Mouse (Mus musculus): Measurements from ENCODE around the gene Casp8. TPM values are rescaled to one million over a fixed set of nuclear protein-coding genes. Genes with fewer than 3 reads are reported as not detected.
A peak's percentile ranks its signal among the peaks of the same experiment; 100 is the strongest.
"Not testable (repeated sequence)": the region's sequence is repeated elsewhere in the genome, so short reads cannot be mapped to it uniquely, and the experiment has no call there.

Casp8 gene
- polyA plus RNA-seq, 1 experiment from 2014 or later, result 5.3 TPM

GRCm38 (mm10) chr1:58773905-58774304 lies 21.3 kb upstream of the Casp8 start:
- WGBS, result 65% methylated on average over 2 of the region's 2 CpGs
- ATAC-seq (replicated peaks), result no peak
- no peaks in the 10 kb centered on the region for H3K36me3 ChIP-seq (replicated peaks)

DNA sequence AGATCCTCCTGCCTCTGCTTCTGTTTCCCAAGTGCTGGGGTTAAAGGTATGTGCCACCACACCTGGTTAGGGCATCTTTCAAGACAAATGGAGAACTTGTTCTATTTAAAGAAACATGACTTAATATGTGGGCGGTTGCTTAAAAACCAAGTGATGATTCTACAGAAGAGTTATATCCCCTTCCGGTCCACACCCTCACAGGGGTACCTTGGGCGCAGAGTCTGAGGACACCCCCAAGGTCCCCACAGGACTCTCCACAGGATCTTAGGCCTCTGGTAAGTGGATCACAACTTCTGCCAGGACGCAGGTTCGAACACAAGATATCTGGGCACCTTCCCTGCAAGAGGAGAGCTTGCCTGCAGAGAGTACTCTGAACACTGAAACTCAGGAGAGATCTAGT lies 19.8 kb upstream of the Casp8 start:
- H3K4me2 ChIP-seq, result no peak overlapping the region
- WGBS, result 97% methylated on average over 5 of the region's 5 CpGs

More at GRCm38 (mm10) chr1:58773905-58774304, 21.3 kb upstream of the Casp8 start:
- no peak overlapping the region for H3K9ac ChIP-seq
- H3K4me3 ChIP-seq, result no peak overlapping the region
- H3K4me1 ChIP-seq, result no peaks in the 10 kb centered on the region
- no peak overlapping the region for H3K27ac ChIP-seq
- no peaks in the 10 kb centered on the region for H3K9me3 ChIP-seq
- H3K27me3 ChIP-seq (replicated peaks), result no peaks in the 10 kb centered on the region
- H3K4me2 ChIP-seq, result no peak overlapping the region

DNA sequence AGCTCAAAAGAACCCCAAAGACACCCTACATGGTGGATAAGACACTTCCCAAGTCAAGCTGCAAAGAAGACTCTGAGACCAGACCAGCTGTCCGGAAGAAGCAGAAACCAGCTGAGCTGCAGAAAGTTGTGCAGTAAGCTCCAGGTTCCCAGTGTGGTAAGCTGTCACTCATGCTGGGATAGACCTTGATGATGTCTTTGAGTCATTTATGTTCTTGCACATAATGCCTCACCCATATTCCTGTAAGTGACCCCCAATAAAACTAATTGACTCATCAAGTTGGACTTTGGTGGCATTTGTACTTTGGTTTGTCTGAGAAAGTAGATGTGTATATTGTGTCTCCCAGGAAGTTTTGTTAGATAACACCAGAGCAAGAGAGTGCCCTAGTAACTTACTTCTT lies 17.6 kb upstream of the Casp8 start:
- ATAC-seq (replicated peaks), result no peak

More for the DNA sequence above, 19.8 kb upstream of the Casp8 start:
- no peak overlapping the region for H3K9ac ChIP-seq
- no peak overlapping the region for H3K27ac ChIP-seq
- H3K36me3 ChIP-seq (replicated peaks), result no peaks in the 10 kb centered on the region
- no peak for ATAC-seq (replicated peaks)
- no peaks in the 10 kb centered on the region for H3K4me1 ChIP-seq
- no peaks in the 10 kb centered on the region for H3K9me3 ChIP-seq
- no peaks in the 10 kb centered on the region for H3K27me3 ChIP-seq (replicated peaks)
- no peak overlapping the region for H3K4me3 ChIP-seq

GRCm38 (mm10) chr1:58778226-58778625 lies 16.9 kb upstream of the Casp8 start:
- ATAC-seq (replicated peaks), result no peak
- no peaks in the 10 kb centered on the region for H3K27me3 ChIP-seq (replicated peaks)
- H3K36me3 ChIP-seq (replicated peaks), result no peaks in the 10 kb centered on the region
- H3K9ac ChIP-seq, result no peak overlapping the region
- H3K9me3 ChIP-seq, result no peaks in the 10 kb centered on the region
- no peak overlapping the region for H3K4me2 ChIP-seq
- H3K4me3 ChIP-seq, result no peak overlapping the region
- 18% methylated on average over 1 of the region's 1 CpGs for WGBS
- H3K27ac ChIP-seq, result no peak overlapping the region
- no peaks in the 10 kb centered on the region for H3K4me1 ChIP-seq

More for the DNA sequence above, 17.6 kb upstream of the Casp8 start:
- H3K27me3 ChIP-seq (replicated peaks), result no peaks in the 10 kb centered on the region
- no peak overlapping the region for H3K27ac ChIP-seq
- H3K4me1 ChIP-seq, result no peaks in the 10 kb centered on the region
- H3K36me3 ChIP-seq (replicated peaks), result no peaks in the 10 kb centered on the region
- H3K4me2 ChIP-seq, result no peak overlapping the region
- H3K9ac ChIP-seq, result no peak overlapping the region
- 91% methylated on average over 1 of the region's 1 CpGs for WGBS
- no peak overlapping the region for H3K4me3 ChIP-seq
- H3K9me3 ChIP-seq, result no peaks in the 10 kb centered on the region

DNA sequence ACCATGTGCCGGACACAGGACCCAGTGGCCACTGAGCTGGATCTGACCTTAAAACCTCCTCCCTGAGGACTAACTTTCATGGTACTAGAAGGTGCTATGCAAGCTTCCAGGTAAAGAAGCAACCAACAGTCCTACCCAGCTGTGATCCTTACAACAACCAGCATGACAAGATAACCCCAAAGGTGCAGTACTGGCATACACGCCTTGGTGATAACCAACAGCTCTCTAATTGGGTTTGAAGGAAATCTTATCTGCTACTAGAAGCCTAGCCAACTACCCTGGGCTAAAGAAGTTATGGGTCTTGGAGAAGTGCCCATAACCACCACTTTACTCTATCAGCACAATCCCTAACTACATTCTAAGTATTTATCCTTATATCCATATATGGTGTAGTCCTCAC lies 8.9 kb upstream of the Casp8 start:
- H3K27me3 ChIP-seq (replicated peaks), result no peaks in the 10 kb centered on the region
- no peak overlapping the region for H3K4me3 ChIP-seq
- no peaks in the 10 kb centered on the region for H3K36me3 ChIP-seq (replicated peaks)
- H3K27ac ChIP-seq, result no peak overlapping the region
- no peak overlapping the region for H3K9ac ChIP-seq
- no peak for ATAC-seq (replicated peaks)
- H3K9me3 ChIP-seq, result no peaks in the 10 kb centered on the region
- WGBS, result 95% methylated on average over 2 of the region's 2 CpGs
- no peak overlapping the region for H3K4me2 ChIP-seq
- H3K4me1 ChIP-seq, result no peaks in the 10 kb centered on the region

GRCm38 (mm10) chr1:58788410-58788809 lies 6.8 kb upstream of the Casp8 start:
- Histone ChIP-seq H3K9me3 (no peaks in the 10 kb centered on the region), H3K27me3 (replicated peaks) (no peaks in the 10 kb centered on the region), H3K4me1 (no peaks in the 10 kb centered on the region), H3K27ac (no peak overlapping the region), H3K4me2 (no peak overlapping the region), H3K36me3 (replicated peaks) (no peaks in the 10 kb centered on the region), H3K9ac (no peak overlapping the region), H3K4me3 (no peak overlapping the region)
- WGBS, result 97% methylated on average over 4 of the region's 4 CpGs
- ATAC-seq (replicated peaks), result no peak

DNA sequence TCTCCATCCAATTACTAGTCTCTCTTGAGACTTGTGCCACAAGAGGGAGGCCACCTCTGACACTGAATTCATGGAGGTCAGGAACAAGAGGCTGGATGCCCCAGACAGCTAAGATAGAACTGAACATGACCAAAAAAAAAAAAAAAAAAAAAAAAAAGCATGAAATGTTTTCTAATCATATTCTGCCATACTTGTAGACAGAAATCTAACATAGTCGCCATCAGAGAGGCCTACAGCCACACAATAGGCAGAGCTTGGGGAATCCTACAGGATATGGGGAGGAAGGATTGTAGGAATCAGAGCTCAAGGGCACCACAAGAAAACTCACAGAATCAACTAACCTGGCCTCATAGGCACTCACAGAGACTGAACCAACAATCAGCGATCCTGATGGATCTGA lies 469 bp upstream of the Casp8 start:
- Histone ChIP-seq H3K4me1 (peaks cover 7% of the 10 kb centered on the region), H3K27me3 (replicated peaks) (no peaks in the 10 kb centered on the region), H3K4me3 (no peak overlapping the region), H3K4me2 (no peak overlapping the region), H3K27ac (no peak overlapping the region), H3K36me3 (replicated peaks) (no peaks in the 10 kb centered on the region), H3K9me3 (no peaks in the 10 kb centered on the region), H3K9ac (no peak overlapping the region)
- 52% methylated on average over 2 of the region's 2 CpGs for WGBS
- no peak for ATAC-seq (replicated peaks)

DNA sequence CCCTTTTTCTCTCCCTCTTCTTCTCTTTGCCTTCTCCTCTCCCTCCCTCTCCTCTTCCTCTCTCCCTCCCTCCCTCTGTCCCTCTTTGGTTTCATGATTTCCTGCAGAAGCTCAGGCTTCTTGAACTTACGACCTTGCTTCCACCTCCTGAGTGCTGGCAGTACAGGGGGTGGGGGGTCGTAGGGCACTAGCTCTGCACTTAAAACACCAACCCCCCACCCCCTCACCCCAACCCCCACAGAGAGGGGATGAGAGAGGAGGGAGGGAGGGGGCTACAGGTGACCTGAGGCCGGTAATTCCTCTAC lies 837 bp downstream of the Casp8 start:
- no peak for ATAC-seq (replicated peaks)
- WGBS, result 4% methylated on average over 3 of the region's 3 CpGs
- Histone ChIP-seq H3K9me3 (no peaks in the 10 kb centered on the region), H3K27me3 (replicated peaks) (no peaks in the 10 kb centered on the region), H3K4me1 (peaks cover 7% of the 10 kb centered on the region), H3K4me3 (peak overlapping the region; percentile 35), H3K36me3 (replicated peaks) (no peaks in the 10 kb centered on the region), H3K9ac (peak overlapping the region; percentile 2; the same call in 1 of the 2 replicates), H3K4me2 (peak overlapping the region; percentile 73), H3K27ac (no peak overlapping the region)

DNA sequence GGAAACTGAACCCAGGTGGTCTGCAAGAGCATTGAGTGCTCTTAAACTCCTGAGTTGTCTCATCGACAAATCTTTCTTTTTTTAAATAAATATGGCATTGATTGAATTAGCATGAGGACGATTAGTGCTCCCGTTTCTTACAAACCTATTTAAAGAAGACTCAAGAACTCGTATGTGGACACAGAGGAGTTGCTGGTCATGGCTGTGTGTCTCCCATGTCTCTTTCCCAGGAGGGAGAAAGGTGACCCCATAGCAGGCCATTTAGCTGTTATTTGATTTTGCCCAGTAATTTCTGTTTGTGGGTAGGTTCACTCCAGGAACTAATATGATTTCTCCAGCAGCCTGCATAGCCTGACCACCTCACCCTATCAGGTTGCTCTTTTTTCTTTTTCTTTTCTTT lies 1.7 kb downstream of the Casp8 start:
- Histone ChIP-seq H3K4me3 (no peak overlapping the region), H3K4me1 (peaks cover 7% of the 10 kb centered on the region), H3K27ac (no peak overlapping the region), H3K27me3 (replicated peaks) (no peaks in the 10 kb centered on the region), H3K36me3 (replicated peaks) (no peaks in the 10 kb centered on the region), H3K4me2 (no peak overlapping the region), H3K9ac (no peak overlapping the region), H3K9me3 (no peaks in the 10 kb centered on the region)
- WGBS, result 76% methylated on average over 4 of the region's 4 CpGs
- no peak for ATAC-seq (replicated peaks)

DNA sequence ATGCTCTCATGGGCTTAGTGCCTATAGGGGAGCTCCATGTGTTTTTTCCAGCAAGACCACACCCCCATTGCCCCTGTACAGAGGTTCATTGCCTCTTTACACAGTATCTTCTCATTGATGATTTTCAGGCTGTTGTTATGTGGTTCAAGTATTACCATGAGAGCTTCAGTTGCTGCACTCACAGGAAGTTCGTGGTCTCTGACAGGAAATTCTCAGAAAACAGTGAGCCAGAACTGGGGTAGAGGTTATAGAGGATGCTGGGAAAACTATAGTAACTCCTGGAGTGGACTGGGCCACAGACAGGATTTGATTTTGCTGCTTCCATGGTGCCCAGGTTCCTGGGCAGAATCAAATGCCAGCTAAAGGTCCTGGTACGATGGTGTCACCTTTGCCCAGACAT lies 2.2 kb downstream of the Casp8 start:
- Histone ChIP-seq H3K9ac (no peak overlapping the region), H3K4me2 (no peak overlapping the region), H3K36me3 (replicated peaks) (no peaks in the 10 kb centered on the region), H3K27me3 (replicated peaks) (no peaks in the 10 kb centered on the region), H3K4me3 (no peak overlapping the region), H3K9me3 (no peaks in the 10 kb centered on the region), H3K27ac (no peak overlapping the region), H3K4me1 (peaks cover 7% of the 10 kb centered on the region)
- ATAC-seq (replicated peaks), result no peak
- 77% methylated on average over 2 of the region's 2 CpGs for WGBS

GRCm38 (mm10) chr1:58798911-58799310 lies 3.7 kb downstream of the Casp8 start:
- WGBS, result 95% methylated on average over 4 of the region's 4 CpGs
- Histone ChIP-seq H3K27me3 (replicated peaks) (no peaks in the 10 kb centered on the region), H3K4me2 (no peak overlapping the region), H3K4me3 (no peak overlapping the region), H3K36me3 (replicated peaks) (no peaks in the 10 kb centered on the region), H3K27ac (no peak overlapping the region), H3K4me1 (peaks cover 7% of the 10 kb centered on the region), H3K9ac (no peak overlapping the region), H3K9me3 (no peaks in the 10 kb centered on the region)
- ATAC-seq (replicated peaks), result no peak

DNA sequence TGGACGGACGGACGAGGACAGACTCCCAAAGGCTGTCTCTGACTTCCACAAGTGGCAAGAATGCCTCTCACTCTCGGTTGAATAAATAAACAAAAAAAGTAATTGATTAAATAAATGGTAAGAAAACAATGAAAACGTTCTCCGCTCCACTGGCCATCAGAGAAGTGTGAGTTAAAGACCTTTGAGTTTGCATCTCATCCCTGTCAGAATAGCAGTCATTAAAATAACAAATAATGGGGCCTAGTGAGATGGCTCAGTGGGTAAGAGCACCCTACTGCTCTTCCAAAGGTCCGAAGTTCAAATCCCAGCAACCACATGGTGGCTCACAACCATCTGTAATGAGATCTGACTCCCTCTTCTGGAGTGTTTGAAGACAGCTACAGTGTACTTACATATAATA lies 5.5 kb downstream of the Casp8 start:
- H3K9ac ChIP-seq; H3K27ac ChIP-seq; H3K27me3 ChIP-seq (replicated peaks); H3K4me2 ChIP-seq; H3K4me3 ChIP-seq; H3K36me3 ChIP-seq (replicated peaks); H3K9me3 ChIP-seq; ATAC-seq (replicated peaks); H3K4me1 ChIP-seq: not testable (repeated sequence)
- WGBS, result 77% methylated on average over 7 of the region's 7 CpGs

DNA sequence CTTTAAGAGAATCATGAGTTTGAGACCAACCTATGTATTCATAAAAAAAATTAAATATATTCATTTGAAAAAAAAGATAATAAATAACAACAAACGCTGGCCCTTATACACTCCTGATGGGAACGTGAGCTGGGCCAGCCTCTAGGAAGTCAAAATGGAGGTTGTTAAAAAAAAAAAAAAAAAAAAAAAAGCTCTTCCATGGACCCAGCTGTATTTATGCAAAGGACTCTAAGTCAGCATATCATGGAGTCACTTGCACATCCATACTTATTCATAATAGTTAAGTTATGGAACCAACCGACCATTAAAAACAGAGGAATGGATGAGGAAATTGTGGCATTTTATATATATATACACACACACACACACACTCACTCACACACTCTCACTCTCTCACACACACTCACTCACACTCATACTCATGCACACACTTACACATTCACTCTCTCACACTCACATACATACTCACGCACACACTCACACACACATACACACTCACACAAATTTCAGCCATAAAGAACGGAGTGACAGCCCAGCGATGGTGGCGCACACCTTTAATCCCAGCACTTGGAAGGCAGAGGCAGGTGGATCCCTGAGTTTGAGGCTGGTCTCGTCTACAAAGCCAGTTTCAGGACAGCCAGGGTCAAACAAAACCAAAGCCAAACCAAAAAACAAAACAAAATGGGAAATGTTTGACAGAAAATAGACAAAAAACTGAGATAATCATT lies 6.5 kb downstream of the Casp8 start:
- 95% methylated on average over 8 of the region's 8 CpGs for WGBS
- H3K9ac ChIP-seq, result no peak overlapping the region
- H3K27me3 ChIP-seq (replicated peaks), result no peaks in the 10 kb centered on the region
- no peak overlapping the region for H3K4me3 ChIP-seq
- no peaks in the 10 kb centered on the region for H3K4me1 ChIP-seq
- no peaks in the 10 kb centered on the region for H3K9me3 ChIP-seq
- no peak for ATAC-seq (replicated peaks)
- H3K27ac ChIP-seq, result no peak overlapping the region
- no peaks in the 10 kb centered on the region for H3K36me3 ChIP-seq (replicated peaks)
- H3K4me2 ChIP-seq, result no peak overlapping the region
